Mouse (Mus musculus): Measurements from ENCODE around the gene Paqr6. TPM values are rescaled to one million over a fixed set of nuclear protein-coding genes. Genes with fewer than 3 reads are reported as not detected.
"Not testable (repeated sequence)": the region's sequence is repeated elsewhere in the genome, so short reads cannot be mapped to it uniquely, and the experiment has no call there.

Gene Paqr6
- total RNA-seq, 2 experiments from 2014 or later = 0.51 to 1.1 TPM

DNA sequence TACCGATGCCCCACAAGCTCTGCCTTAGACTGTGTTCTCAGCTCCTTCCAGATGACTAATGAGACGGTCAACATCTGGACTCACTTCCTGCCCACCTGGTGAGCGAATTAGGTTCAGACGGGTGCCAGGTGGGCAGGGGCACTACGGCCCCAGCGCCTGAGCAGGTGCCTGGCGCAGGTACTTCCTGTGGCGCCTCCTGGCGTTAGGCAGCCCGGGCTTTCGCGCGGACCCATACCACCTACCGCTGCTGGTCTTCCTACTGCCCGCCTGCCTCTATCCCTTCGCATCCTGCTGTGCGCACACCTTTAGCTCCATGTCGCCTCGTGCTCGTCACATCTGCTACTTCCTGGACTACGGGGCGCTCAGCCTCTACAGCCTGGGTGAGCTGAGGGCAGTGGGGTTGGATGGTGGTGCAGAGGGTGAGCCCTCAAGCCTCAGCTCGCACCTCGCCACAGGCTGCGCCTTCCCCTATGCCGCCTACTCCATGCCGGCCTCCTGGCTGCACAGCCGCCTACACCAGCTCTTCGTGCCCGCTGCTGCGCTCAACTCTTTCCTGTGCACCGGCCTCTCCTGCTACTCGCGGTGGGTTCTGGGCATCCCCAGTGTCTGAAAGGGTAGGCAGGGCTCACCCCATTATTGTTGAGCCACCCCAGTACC is 1.4 kb downstream of the Paqr6 start:
- no peak for DNase-seq

DNA sequence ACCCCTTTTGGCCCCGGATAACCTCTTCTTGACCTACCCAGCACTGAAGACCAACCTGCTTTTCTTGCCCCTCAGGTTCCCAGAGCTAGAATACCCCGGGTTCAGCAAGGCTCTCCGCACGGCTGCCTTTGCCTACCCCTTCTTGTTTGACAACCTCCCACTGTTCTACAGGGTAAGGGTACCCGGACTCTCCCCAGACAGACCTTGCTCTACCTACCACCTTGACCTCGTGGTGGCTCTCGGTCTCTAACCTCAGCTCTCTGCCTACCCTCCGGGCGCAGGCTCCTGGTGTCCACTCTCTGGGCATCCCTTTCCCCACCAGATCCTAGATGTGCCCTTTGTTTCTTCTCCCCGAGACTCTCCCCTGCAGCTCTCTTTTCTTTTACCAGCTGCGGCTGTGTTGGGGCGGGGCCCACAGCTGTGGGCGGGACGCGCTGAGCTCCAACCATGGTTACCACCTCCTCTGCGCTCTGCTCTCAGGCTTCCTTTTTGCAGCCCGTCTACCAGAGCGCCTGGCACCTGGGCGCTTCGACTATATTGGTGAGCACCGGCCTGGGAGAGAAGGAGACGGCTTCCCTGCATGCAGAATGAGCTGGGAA is 2.5 kb downstream of the Paqr6 start:
- peak; percentile 42 for DNase-seq

DNA sequence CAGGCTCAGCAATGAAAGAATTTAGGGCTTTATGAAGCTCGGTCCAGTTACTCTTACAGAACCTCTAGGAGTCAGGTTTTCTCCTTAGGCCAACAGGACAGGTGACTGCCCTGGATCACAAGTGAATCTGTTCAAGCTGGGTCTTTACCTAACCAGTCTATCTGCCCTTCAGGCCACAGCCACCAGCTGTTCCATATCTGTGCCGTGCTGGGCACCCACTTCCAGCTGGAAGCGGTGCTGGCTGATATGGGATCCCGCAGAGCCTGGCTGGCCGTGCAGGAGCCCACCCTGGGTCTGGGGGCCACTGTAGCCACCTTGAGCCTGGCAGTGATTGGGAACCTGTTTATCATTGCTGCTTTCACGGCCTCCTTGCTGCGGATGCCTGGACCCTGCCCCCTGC is 3.1 kb downstream of the Paqr6 start:
- not testable (repeated sequence) for DNase-seq

DNA sequence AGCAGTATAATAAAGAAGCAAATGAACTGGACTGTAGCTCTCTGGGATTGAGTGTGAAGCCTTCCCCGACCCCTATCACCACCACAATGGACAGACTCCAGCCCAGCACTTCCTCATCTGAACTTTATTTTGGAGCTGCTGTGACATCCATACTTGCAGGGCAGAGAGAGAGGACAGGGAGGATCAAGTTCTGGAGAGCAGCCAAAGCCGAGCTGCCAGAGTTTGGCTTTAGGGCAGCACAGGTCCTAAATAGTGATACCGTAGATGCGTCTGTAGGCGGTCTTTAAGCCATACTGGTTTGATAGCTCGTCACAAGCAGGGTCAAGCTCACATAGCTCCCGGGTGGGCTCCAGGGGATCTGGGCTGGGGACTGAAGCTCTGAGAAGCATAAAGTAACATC is 4.1 kb downstream of the Paqr6 start:
- DNase-seq = peak; percentile 43

DNA sequence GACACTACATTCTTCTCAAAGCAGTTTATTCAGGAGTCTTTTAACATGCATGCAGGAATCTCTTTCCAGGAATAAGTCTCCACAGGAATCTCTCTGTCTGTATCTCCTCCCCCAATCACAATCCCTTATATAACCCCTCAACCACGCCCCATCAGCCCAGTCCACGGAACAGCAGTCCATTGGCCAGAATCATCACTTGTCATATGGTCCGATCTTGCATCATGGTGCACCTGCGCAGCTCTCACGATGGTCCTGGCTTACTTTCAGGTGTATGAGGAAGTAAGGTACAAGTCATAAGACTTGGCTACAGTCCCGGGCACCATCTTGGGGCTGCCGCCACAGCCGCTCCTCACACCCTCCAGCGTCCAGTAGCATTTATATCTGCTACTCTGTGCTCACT is 8.3 kb downstream of the Paqr6 start, which contains the start of gene Bglap3:
Gene Bglap3, minus strand, starts transcription at position 101 of the 400 bp plus-strand sequence.
- DNase-seq = not testable (repeated sequence)

DNA sequence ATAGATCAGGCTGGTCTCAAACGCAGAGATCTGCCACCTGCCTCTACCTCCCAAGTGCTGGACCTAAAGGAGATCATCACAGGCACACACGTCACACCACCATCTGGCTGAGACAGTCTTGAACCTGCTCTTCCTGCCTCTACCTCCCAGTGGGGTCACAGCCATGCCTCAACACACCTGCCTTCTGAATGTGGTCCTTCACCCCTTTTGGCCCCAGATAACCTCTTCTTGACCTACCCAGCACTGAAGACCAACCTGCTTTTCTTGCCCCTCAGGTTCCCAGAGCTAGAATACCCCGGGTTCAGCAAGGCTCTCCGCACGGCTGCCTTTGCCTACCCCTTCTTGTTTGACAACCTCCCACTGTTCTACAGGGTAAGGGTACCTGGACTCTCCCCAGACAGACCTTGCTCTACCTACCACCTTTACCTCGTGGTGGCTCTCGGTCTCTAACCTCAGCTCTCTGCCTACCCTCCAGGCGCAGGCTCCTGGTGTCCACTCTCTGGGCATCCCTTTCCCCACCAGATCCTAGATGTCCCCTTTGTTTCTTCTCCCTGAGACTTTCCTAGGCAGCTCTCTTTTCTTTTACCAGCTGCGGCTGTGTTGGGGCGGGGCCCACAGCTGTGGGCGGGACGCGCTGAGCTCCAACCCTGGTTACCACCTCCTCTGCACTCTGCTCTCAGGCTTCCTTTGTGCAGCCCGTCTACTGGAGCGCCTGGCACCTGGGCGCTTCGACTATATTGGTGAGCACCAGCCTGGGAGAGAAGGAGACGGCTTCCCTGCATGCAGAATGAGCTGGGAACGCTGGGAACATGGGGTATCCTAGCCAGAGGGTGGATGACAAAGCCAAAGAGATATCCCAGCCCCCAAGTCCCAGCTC is 11.6 kb downstream of the Paqr6 start:
- DNase-seq = not testable (repeated sequence)

DNA sequence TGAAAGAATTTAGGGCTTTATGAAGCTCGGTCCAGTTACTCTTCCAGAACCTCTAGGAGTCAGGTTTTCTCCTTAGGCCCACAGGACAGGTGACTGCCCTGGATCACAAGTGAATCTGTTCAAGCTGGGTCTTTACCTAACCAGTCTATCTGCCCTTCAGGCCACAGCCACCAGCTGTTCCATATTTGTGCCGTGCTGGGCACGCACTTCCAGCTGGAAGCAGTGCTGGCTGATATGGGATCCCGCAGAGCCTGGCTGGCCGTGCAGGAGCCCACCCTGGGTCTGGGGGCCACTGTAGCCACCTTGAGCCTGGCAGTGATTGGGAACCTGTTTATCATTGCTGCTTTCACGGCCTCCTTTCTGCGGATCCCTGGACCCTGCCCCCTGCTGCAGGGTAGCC is 12.3 kb downstream of the Paqr6 start:
- DNase-seq = not testable (repeated sequence)

DNA sequence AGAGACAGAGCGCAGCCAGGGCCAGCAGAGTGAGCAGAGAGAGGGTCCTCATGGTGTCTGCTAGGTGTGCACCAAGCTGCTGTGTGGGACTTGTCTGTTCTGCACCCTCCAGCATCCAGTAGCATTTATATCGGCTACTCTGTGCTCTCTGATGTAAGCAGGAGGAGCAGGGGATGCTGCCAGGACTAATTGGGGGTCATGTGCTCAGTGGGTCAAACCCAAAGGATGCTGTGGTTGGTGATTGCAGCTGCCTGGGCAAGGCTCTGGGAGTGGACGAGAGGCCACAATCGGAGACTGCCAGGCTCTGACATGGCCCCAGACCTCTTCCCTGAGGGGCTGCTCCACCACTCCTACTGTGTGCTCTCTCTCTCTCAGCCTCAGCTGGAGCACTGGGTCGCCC is 14.2 kb downstream of the Paqr6 start, which contains the start of gene Bglap2:
Gene Bglap2, minus strand, starts transcription at position 101 of the 400 bp plus-strand sequence.
- DNase-seq = not testable (repeated sequence)

DNA sequence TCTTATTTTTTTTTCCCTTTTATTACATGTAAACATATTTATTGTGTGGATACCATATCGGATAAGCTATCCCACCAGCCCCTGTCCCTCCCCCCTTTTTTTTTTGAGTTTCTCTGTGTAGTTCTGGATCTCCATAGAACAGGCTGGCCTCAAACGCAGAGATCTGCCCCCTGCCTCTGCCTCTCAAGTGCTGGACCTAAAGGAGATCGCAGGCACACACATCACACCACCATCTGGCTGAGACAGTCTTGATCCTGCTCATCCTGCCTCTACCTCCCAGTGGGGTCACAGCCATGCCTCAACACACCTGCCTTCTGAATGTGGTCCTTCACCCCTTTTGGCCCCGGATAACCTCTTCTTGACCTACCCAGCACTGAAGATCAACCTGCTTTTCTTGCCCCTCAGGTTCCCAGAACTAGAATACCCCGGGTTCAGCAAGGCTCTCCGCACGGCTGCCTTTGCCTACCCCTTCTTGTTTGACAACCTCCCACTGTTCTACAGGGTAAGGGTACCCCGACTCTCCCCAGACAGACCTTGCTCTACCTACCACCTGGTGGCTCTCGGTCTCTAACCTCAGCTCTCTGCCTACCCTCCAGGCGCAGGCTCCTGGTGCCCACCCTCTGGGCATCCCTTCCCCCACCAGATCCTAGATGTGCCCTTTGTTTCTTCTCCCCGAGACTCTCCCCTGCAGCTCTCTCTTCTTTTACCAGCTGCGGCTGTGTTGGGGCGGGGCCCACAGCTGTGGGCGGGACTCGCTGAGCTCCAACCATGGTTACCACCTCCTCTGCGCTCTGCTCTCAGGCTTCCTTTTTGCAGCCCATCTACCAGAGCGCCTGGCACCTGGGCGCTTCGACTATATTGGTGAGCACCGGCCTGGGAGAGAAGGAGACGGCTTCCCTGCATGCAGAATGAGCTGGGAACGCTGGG is 17.3 kb downstream of the Paqr6 start:
- DNase-seq = not testable (repeated sequence)

DNA sequence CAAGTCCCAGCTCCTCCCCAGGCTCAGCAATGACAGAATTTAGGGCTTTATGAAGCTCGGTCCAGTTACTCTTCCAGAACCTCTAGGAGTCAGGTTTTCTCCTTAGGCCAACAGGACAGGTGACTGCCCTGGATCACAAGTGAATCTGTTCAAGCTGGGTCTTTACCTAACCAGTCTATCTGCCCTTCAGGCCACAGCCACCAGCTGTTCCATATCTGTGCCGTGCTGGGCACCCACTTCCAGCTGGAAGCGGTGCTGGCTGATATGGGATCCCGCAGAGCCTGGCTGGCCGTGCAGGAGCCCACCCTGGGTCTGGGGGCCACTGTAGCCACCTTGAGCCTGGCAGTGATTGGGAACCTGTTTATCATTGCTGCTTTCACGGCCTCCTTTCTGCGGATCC is 18.0 kb downstream of the Paqr6 start:
- DNase-seq = not testable (repeated sequence)

DNA sequence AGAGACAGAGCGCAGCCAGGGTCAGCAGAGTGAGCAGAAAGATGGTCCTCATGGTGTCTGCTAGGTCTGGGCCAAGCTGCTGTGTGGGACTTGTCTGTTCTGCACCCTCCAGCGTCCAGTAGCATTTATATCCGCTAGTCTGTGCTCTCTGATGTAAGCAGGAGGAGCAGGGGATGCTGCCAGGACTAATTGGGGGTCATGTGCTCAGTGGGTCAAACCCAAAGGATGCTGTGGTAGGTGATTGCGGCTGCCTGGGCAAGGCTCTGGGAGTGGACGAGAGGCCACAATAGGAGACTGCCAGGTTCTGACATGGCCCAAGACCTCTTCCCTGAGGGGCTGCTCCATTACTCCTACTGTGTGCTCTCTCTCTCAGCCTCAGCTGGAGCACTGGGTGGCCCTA is 20.0 kb downstream of the Paqr6 start, which contains the start of gene Bglap:
Gene Bglap, minus strand, starts transcription at position 101 of the 400 bp plus-strand sequence.
- no peak for DNase-seq

DNA sequence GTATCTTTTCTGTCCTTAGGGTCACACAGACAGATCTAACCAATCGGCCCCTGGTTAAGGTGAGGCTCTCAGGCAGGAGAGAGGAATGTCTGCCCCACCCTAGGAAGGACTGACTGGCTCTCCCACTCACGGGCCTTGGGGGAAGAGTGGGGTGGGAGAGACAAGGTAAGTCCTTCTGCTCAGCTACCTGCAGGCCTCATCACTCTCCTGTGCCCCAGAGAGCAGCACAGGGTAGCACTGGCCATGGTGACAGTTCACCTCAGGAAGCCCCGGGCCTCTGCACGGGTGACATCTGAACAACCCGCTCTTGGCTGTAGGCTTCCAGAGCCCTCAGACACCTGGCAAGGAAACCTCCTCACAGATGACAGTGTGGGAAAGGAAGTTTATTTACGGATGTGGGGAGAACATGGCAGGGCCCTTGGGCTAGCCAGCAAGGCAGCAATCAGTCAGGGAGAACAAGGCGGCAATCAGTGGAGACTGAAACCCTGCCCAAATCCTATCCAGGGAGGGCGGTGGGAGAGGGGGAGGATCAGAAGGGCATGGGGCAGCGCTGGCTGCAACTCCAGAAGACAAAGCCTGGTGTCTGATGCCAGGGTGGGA is 29.5 kb downstream of the Paqr6 start:
- DNase-seq = no peak

DNA sequence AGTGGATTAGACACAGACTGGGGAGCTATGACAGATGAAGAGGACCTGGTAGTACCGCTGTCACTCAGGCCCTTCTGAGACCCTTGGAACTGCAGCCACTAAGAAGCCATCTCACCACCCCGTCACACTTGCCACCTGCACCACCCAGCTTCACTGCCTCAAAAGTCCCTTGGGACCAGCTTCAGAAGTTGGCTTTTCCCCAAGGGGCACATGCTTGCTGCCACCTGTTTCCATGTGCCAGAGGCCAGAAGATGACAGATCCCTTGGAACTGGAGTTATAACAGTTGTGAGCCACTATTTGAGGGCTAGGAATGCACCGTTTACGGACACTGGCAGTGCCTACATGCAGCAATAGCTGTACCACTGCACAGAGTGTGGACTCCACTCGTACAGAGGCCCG is 30.9 kb downstream of the Paqr6 start:
- no peak for DNase-seq

DNA sequence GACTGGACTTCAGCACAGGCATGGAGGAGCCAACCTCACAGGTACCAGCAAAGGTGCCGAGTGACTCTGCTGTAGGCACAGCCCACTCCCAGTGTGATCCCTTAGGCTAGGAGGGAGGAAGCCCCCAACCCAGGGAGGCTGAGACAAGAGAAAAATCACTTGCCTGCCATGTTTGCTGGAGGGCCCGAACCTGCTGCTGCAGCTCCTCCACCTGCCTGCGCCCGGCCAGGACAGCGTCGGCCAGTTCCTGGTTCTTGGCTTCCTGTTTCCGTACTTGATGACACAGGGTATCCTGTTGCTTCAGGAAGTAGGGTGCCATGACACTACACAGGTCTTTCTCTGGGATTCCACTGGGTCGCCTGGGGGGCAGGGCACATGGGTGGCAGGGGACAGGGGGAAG is 31.4 kb downstream of the Paqr6 start:
- DNase-seq = no peak

DNA sequence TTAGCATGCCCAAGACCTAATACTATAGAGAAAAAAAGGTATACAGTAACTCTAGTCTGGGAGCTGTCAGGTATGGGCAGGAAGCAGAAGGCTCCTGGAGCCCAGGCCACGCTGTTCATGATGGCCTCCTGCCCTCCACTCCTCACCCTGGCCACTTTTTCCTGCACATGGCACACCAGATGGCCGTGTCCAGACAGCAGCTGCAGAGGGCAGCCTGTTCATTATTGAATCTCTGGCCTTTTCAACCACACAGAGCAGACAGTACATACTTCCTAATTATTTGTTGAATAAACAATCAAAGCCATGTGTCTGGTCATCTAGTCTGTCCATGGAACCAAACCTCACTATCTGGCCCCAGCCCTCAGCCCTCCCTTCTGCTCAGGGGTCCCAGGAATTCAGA is 34.3 kb downstream of the Paqr6 start:
- no peak for DNase-seq

DNA sequence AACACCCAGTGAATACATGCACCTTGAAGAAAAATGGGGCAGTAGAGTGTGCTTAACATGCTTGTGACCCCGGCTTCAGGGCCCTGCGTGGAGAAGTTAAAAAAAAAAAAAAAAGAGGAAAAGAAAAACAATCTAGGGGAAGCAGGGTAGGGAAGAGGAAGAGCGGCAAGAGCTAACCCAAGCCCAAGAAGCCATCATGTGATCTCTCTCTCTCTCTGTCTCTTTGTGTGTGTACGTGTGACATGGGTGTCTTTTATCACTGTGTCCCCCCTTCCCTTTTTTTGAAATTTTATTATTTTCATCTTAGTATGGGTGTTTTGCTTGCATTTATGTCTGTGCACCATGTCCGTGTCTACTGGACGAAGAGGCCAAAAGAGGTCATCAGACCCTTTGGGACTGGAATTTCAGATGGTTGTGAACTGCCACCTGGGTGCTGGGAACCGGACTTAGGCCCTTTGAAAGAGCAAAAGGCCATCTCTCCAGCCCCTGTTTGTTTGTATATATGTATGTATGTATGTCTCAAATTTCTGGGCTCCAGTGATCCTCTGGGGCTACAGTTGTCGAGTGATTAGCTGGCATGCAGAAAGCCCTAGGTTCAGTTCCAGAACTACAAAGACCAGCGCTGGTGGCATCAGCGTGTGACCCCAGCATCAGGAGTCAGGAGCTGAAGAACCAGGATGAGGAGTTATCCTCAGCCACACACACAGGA is 39.3 kb downstream of the Paqr6 start:
- DNase-seq = no peak

DNA sequence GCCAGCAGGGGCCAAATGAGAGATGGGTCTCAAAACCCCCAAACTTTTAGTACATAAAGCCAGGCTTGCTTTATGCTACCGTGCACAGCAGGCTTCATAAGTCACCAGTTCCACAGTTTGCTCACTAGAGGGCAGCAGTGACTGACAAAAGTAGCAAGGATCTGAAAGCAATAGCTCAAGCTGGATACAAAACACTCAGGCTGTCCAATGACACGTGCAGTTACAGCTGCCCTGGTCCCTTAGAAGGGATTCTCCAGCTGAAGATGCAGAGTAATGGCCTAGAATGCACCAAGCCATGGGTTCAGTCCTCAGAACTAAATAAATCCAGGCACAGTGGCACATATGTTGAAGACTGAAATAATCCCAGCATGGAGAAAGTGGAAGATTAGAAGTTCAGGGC is 42.7 kb downstream of the Paqr6 start:
- DNase-seq = peak; percentile 39

DNA sequence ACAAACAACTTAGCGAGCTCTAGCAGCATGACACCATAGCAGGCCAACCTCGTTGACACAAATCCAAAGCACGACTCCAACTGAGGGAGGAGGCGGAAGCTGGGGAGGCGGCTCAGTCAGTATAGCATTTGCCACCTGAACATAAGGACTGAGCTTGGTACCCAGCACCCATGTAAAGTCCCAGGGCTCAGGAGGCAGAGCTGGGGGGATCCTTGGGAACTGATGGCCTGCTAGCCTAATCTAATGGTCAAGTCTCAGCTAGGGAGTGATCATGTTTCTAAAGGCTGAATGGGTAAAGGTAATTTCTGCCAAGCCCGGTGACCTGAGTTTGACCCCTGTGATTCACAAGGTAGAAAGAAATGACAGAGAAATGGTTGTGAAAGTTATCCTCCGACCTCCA is 43.1 kb downstream of the Paqr6 start:
- no peak for DNase-seq

DNA sequence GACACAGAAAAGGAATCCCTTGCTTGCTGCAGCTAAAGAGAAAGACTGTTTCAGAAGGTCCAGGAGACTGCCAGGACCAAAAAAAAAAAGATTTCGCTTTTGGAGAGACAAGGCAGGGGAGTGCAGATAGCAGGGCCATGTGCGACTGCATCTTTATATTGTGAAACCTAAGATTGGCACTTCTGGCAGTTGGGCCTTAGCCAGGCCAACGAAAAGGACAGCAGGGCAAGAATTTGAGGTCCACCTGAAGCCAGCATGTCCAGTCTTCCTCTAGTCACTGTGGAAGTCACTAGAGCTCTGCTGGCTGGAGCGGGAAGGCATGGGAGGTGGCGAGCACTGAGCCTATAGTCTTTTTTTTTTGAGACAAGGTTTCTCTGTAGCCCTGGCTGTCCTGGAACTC is 44.6 kb downstream of the Paqr6 start:
- DNase-seq = no peak

Data from gastrocnemius, postnatal 25 days (tissue).